Mouse (Mus musculus): Measurements from ENCODE around the gene Hhipl1. TPM values are rescaled to one million over a fixed set of nuclear protein-coding genes. Genes with fewer than 3 reads are reported as not detected.

The Hhipl1 gene
- polyA plus RNA-seq, 1 experiment from 2014 or later, result 0.43 TPM

- H3K9ac ChIP-seq (replicated peaks; ENCODE audit: low read length), result no peak overlapping the region
- no peak overlapping the region for H3K4me2 ChIP-seq (ENCODE audit: low read depth, low read length)
- H3K27me3 ChIP-seq (ENCODE audit: control insufficient read depth, insufficient read depth, low read length), result no peaks in the 10 kb centered on the region; the same call in 1 of the 2 replicates
- H3K9me3 ChIP-seq (replicated peaks; ENCODE audit: control insufficient read depth, low read length), result no peaks in the 10 kb centered on the region
- no peaks in the 10 kb centered on the region for H3K36me3 ChIP-seq (replicated peaks; ENCODE audit: control insufficient read depth, insufficient read depth, low read depth, low read length)
- peak; percentile 18 for DNase-seq (ENCODE audit: low spot score)
- 41% methylated on average over 3 of the region's 3 CpGs for WGBS
- H3K27ac ChIP-seq (replicated peaks; ENCODE audit: low read depth, low read length), result no peak overlapping the region
- H3K4me1 ChIP-seq (ENCODE audit: control insufficient read depth, insufficient read depth, low read length), result no peaks in the 10 kb centered on the region
- ATAC-seq (replicated peaks; ENCODE audit: insufficient number of reproducible peaks, low FRiP score, low TSS enrichment, low read depth), result no peak
- H3K4me3 ChIP-seq (ENCODE audit: low read depth, low read length), result no peak overlapping the region
These were observed 59.3 kb downstream of the Hhipl1 start for GRCm38 (mm10) chr12:108365340-108365739.

DNA sequence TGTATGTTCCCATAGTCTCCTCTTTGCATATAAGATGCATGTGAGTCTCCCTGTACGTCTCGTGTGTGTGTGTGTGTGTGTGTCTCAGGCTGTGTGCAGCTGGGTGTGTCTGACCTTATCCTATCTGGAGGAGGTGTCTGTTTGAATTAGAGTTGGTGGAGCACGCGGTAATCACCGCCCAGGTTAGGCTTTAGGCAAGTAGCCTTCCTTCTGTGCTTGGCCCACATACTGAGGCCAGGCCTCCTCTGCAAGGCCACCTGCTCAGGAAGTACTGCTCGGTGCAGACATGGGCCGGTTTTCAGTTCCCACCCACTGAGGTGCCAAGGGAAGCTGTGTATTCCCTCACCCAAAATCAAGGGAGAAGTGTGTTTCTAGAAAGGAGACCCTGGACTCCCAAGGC is 59.8 kb downstream of the Hhipl1 start:
- H3K9ac ChIP-seq (replicated peaks; ENCODE audit: low read length), result no peak overlapping the region
- no peaks in the 10 kb centered on the region for H3K9me3 ChIP-seq (replicated peaks; ENCODE audit: control insufficient read depth, low read length)
- no peak for DNase-seq (ENCODE audit: low spot score)
- no peak overlapping the region for H3K4me2 ChIP-seq (ENCODE audit: low read depth, low read length)
- no peak for ATAC-seq (replicated peaks; ENCODE audit: insufficient number of reproducible peaks, low FRiP score, low TSS enrichment, low read depth)
- 69% methylated on average over 7 of the region's 7 CpGs for WGBS
- no peaks in the 10 kb centered on the region for H3K36me3 ChIP-seq (replicated peaks; ENCODE audit: control insufficient read depth, insufficient read depth, low read depth, low read length)
- H3K4me3 ChIP-seq (ENCODE audit: low read depth, low read length), result no peak overlapping the region
- no peaks in the 10 kb centered on the region for H3K4me1 ChIP-seq (ENCODE audit: control insufficient read depth, insufficient read depth, low read length)
- H3K27me3 ChIP-seq (ENCODE audit: control insufficient read depth, insufficient read depth, low read length), result no peaks in the 10 kb centered on the region; the same call in 1 of the 2 replicates
- H3K27ac ChIP-seq (replicated peaks; ENCODE audit: low read depth, low read length), result no peak overlapping the region

GRCm38 (mm10) chr12:108367909-108368308 is 61.8 kb downstream of the Hhipl1 start:
- Histone ChIP-seq H3K27me3 (ENCODE audit: control insufficient read depth, insufficient read depth, low read length) (no peaks in the 10 kb centered on the region), H3K27ac (replicated peaks; ENCODE audit: low read depth, low read length) (no peak overlapping the region), H3K4me2 (ENCODE audit: low read depth, low read length) (no peak overlapping the region), H3K4me1 (ENCODE audit: control insufficient read depth, insufficient read depth, low read length) (peaks cover 3% of the 10 kb centered on the region; the same call in 1 of the 2 replicates), H3K9me3 (replicated peaks; ENCODE audit: control insufficient read depth, low read length) (no peaks in the 10 kb centered on the region), H3K36me3 (replicated peaks; ENCODE audit: control insufficient read depth, insufficient read depth, low read depth, low read length) (no peaks in the 10 kb centered on the region), H3K4me3 (ENCODE audit: low read depth, low read length) (no peak overlapping the region), H3K9ac (replicated peaks; ENCODE audit: low read length) (no peak overlapping the region)
- ATAC-seq (replicated peaks; ENCODE audit: insufficient number of reproducible peaks, low FRiP score, low TSS enrichment, low read depth) (no peak), DNase-seq (ENCODE audit: low spot score) (no peak)
- 66% methylated on average over 2 of the region's 2 CpGs for WGBS

- Histone ChIP-seq H3K27me3 (ENCODE audit: control insufficient read depth, insufficient read depth, low read length) (no peaks in the 10 kb centered on the region), H3K36me3 (replicated peaks; ENCODE audit: control insufficient read depth, insufficient read depth, low read depth, low read length) (no peaks in the 10 kb centered on the region), H3K9ac (replicated peaks; ENCODE audit: low read length) (no peak overlapping the region), H3K4me1 (ENCODE audit: control insufficient read depth, insufficient read depth, low read length) (peaks cover 3% of the 10 kb centered on the region; the same call in 1 of the 2 replicates), H3K4me3 (ENCODE audit: low read depth, low read length) (no peak overlapping the region), H3K9me3 (replicated peaks; ENCODE audit: control insufficient read depth, low read length) (no peaks in the 10 kb centered on the region), H3K27ac (replicated peaks; ENCODE audit: low read depth, low read length) (no peak overlapping the region), H3K4me2 (ENCODE audit: low read depth, low read length) (no peak overlapping the region)
- ATAC-seq (replicated peaks; ENCODE audit: insufficient number of reproducible peaks, low FRiP score, low TSS enrichment, low read depth) (no peak), DNase-seq (ENCODE audit: low spot score) (no peak)
- 65% methylated on average over 5 of the region's 5 CpGs for WGBS
These were observed 62.9 kb downstream of the Hhipl1 start for GRCm38 (mm10) chr12:108368921-108369320.

GRCm38 (mm10) chr12:108370596-108371428 is 64.7 kb downstream of the Hhipl1 start, which contains the start of gene Eml1:
Eml1 (plus strand) TSS chr12:108370957.
- H3K36me3 ChIP-seq (replicated peaks; ENCODE audit: control insufficient read depth, insufficient read depth, low read depth, low read length), result no peaks in the 10 kb centered on the region
- H3K27ac ChIP-seq (replicated peaks; ENCODE audit: low read depth, low read length), result no peak within 1 kb of the TSS
- ATAC-seq (replicated peaks; ENCODE audit: insufficient number of reproducible peaks, low FRiP score, low TSS enrichment, low read depth) (no peak), DNase-seq (ENCODE audit: low spot score) (no peak)
- H3K4me1 ChIP-seq (ENCODE audit: control insufficient read depth, insufficient read depth, low read length), result peaks cover 3% of the 10 kb centered on the region; the same call in 1 of the 2 replicates
- H3K27me3 ChIP-seq (ENCODE audit: control insufficient read depth, insufficient read depth, low read length), result no peaks in the 10 kb centered on the region
- WGBS, result 70% methylated on average over 19 of the region's 19 CpGs
- no peak within 1 kb of the TSS for H3K4me2 ChIP-seq (ENCODE audit: low read depth, low read length)
- H3K4me3 ChIP-seq (ENCODE audit: low read depth, low read length), result no peak within 1 kb of the TSS
- H3K9me3 ChIP-seq (replicated peaks; ENCODE audit: control insufficient read depth, low read length), result no peaks in the 10 kb centered on the region
- no peak within 1 kb of the TSS for H3K9ac ChIP-seq (replicated peaks; ENCODE audit: low read length)

- Histone ChIP-seq H3K4me2 (ENCODE audit: low read depth, low read length) (no peak overlapping the region), H3K9ac (replicated peaks; ENCODE audit: low read length) (no peak overlapping the region), H3K27ac (replicated peaks; ENCODE audit: low read depth, low read length) (no peak overlapping the region), H3K27me3 (ENCODE audit: control insufficient read depth, insufficient read depth, low read length) (no peaks in the 10 kb centered on the region), H3K4me1 (ENCODE audit: control insufficient read depth, insufficient read depth, low read length) (peaks cover 3% of the 10 kb centered on the region; the same call in 1 of the 2 replicates), H3K9me3 (replicated peaks; ENCODE audit: control insufficient read depth, low read length) (no peaks in the 10 kb centered on the region), H3K36me3 (replicated peaks; ENCODE audit: control insufficient read depth, insufficient read depth, low read depth, low read length) (no peaks in the 10 kb centered on the region), H3K4me3 (ENCODE audit: low read depth, low read length) (no peak overlapping the region)
- 73% methylated on average over 6 of the region's 6 CpGs for WGBS
- DNase-seq (ENCODE audit: low spot score), result no peak
- no peak for ATAC-seq (replicated peaks; ENCODE audit: insufficient number of reproducible peaks, low FRiP score, low TSS enrichment, low read depth)
These were observed 65.3 kb downstream of the Hhipl1 start for GRCm38 (mm10) chr12:108371429-108371765.

DNA sequence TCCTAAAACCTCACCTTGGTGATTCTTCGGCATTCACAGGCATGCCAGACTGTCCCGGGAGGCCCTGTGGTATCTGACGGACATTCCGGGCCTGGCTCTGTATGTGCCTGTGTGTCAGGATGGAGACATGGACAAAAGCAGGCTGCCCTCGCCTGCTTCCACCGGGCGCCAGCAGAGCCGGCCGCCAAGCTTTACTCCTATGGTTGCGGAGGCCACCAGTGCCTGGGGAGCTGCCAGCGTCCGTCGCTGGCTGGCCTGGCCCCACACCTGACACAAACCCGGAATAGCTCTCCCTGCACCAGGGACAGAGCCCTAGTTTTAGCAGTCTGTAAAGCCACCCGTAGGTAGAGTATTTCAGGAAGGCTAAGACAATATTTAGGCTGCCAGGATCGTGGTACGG is 66.2 kb downstream of the Hhipl1 start:
- Histone ChIP-seq H3K9me3 (replicated peaks; ENCODE audit: control insufficient read depth, low read length) (no peaks in the 10 kb centered on the region), H3K36me3 (replicated peaks; ENCODE audit: control insufficient read depth, insufficient read depth, low read depth, low read length) (no peaks in the 10 kb centered on the region), H3K4me2 (ENCODE audit: low read depth, low read length) (no peak overlapping the region), H3K4me3 (ENCODE audit: low read depth, low read length) (no peak overlapping the region), H3K9ac (replicated peaks; ENCODE audit: low read length) (no peak overlapping the region), H3K27ac (replicated peaks; ENCODE audit: low read depth, low read length) (no peak overlapping the region), H3K4me1 (ENCODE audit: control insufficient read depth, insufficient read depth, low read length) (peaks cover 3% of the 10 kb centered on the region; the same call in 1 of the 2 replicates), H3K27me3 (ENCODE audit: control insufficient read depth, insufficient read depth, low read length) (no peaks in the 10 kb centered on the region)
- DNase-seq (ENCODE audit: low spot score), result no peak
- WGBS, result 83% methylated on average over 17 of the region's 17 CpGs
- no peak for ATAC-seq (replicated peaks; ENCODE audit: insufficient number of reproducible peaks, low FRiP score, low TSS enrichment, low read depth)

DNA sequence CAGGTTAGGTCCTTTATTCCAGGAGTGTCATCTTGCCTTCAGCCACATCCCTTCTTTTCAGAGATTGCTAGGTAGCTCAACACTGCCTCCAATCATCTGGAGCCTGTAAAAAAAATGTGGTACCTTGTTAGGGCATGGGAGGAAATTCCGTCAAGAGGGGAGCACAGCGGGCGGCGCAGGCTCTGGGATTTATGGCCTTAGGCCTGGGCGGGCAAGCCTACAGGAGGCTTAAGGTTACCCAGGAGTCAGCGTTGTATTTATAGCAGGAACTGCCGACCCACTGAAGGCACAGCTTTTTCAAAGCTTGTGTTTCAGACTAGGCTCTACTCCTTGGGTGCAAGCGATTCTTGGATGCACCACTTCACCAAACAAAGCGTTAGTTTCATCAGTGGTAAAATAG is 67.5 kb downstream of the Hhipl1 start:
- Histone ChIP-seq H3K4me1 (ENCODE audit: control insufficient read depth, insufficient read depth, low read length) (peaks cover 3% of the 10 kb centered on the region; the same call in 1 of the 2 replicates), H3K9ac (replicated peaks; ENCODE audit: low read length) (no peak overlapping the region), H3K36me3 (replicated peaks; ENCODE audit: control insufficient read depth, insufficient read depth, low read depth, low read length) (no peaks in the 10 kb centered on the region), H3K4me3 (ENCODE audit: low read depth, low read length) (no peak overlapping the region), H3K4me2 (ENCODE audit: low read depth, low read length) (no peak overlapping the region), H3K27ac (replicated peaks; ENCODE audit: low read depth, low read length) (no peak overlapping the region), H3K27me3 (ENCODE audit: control insufficient read depth, insufficient read depth, low read length) (no peaks in the 10 kb centered on the region), H3K9me3 (replicated peaks; ENCODE audit: control insufficient read depth, low read length) (no peaks in the 10 kb centered on the region)
- ATAC-seq (replicated peaks; ENCODE audit: insufficient number of reproducible peaks, low FRiP score, low TSS enrichment, low read depth) (no peak), DNase-seq (ENCODE audit: low spot score) (no peak)
- WGBS, result 67% methylated on average over 9 of the region's 9 CpGs
